Mouse (Mus musculus) ES-Bruce4 (cell line): ENCODE measurements at regions not wholly inside any gene's neighbourhood (a gene's known extent, or its start where the extent isn't known, plus 50 kb on each side); places are given as distances from the start of the nearest gene placed in this dataset.
"Not testable (repeated sequence)": the region's sequence is repeated elsewhere in the genome, so short reads cannot be mapped to it uniquely, and the experiment has no call there.

Experiments used
- H3K27ac ChIP-seq: 2 replicates; pipeline ENCODE4 v1.5.1; 2012; ENCODE audit warnings: low read length, inconsistent platforms; ENCODE audit not compliant: insufficient read depth
- H3K27me3 ChIP-seq: 2 replicates; pipeline ENCODE4 v1.6.1; 2012; ENCODE audit warnings: mild to moderate bottlenecking, low read length, inconsistent platforms; ENCODE audit not compliant: control insufficient read depth, poor library complexity, insufficient read depth, severe bottlenecking
- H3K36me3 ChIP-seq: 2 replicates; pipeline ENCODE4 v1.6.1; 2012; ENCODE audit warnings: inconsistent platforms, mild to moderate bottlenecking, low read length, moderate library complexity; ENCODE audit not compliant: control insufficient read depth, poor library complexity, insufficient read depth, severe bottlenecking
- H3K4me1 ChIP-seq: one replicate; pipeline ENCODE4 v1.8.1; 2011; ENCODE audit warnings: low read length; ENCODE audit not compliant: control insufficient read depth, insufficient read depth
- H3K4me3 ChIP-seq: 2 replicates; pipeline ENCODE4 v1.5.1; 2011; ENCODE audit warnings: low read depth, mild to moderate bottlenecking, low read length
- H3K9ac ChIP-seq: 2 replicates; pipeline ENCODE4 v1.6.1; 2012; ENCODE audit warnings: low read depth, mild to moderate bottlenecking, inconsistent platforms; ENCODE audit not compliant: poor library complexity, severe bottlenecking
- H3K9me3 ChIP-seq: replicated peaks from 2 replicates; pipeline ENCODE4 v1.6.1; 2012; ENCODE audit warnings: mild to moderate bottlenecking, low read length, inconsistent platforms; ENCODE audit not compliant: control insufficient read depth, poor library complexity, insufficient read depth, severe bottlenecking
- CTCF ChIP-seq: IDR thresholded peaks from one replicate; pipeline ENCODE4 v1.8.1; 2011; ENCODE audit warnings: low read depth, low read length
- EP300 ChIP-seq: IDR thresholded peaks from 2 replicates; pipeline ENCODE4 v1.6.1; 2011; ENCODE audit warnings: low read depth, low read length; ENCODE audit not compliant: insufficient read depth
- POLR2A ChIP-seq: IDR thresholded peaks from one replicate; pipeline ENCODE4 v1.8.1; 2011; ENCODE audit warnings: low read length; ENCODE audit not compliant: insufficient read depth

DNA sequence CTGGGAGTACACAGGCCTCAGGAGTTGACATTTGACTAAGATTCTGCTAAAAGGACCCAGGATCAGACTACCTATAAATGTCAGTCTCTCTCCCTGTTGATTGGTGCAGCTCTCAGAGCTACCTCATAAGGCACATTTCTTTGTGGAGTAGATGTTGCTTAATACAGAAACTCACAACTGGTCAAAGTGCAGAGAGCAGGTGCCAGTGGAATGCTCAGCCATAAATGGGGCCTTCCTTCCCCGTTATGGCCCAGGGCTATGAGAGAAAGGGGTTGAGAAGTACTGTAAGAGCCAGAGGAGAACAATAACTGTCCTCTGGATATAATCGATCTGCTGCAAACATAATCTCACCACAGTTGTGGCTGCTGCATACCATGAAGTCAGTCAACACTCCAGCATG is 290.7 kb downstream of the Nkx6-1 start:
- TF ChIP-seq EP300 (no peak), POLR2A (no peak), CTCF (no peak)
- Histone ChIP-seq H3K27ac (no peak overlapping the region), H3K36me3 (no peaks in the 10 kb centered on the region), H3K4me1 (no peaks in the 10 kb centered on the region), H3K9me3 (no peaks in the 10 kb centered on the region), H3K4me3 (no peak overlapping the region), H3K9ac (no peak overlapping the region), H3K27me3 (no peaks in the 10 kb centered on the region)

DNA sequence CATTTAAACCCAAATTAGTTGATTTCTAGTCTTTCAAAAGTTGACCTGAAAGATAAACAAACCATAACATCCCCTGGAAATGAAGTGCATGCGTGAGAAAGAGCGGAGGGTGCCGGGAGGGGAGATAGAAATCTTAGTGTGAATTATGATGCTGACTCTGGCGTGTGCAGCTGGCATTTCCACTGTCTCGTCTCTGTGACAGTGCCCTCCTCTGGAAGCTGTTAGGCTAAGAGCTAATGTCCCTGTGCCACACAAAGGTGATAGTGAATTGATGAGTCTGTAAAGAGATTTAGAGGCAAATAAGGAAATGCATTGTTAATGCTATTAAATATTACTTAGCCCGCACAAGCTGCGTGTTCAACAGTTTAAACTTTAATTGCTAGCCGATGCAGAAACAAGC is 292.6 kb downstream of the Nkx6-1 start:
- no peaks in the 10 kb centered on the region for H3K9me3 ChIP-seq
- H3K36me3 ChIP-seq = no peaks in the 10 kb centered on the region
- no peak overlapping the region for H3K27ac ChIP-seq
- H3K4me1 ChIP-seq = no peaks in the 10 kb centered on the region
- no peak for TF ChIP-seq POLR2A
- no peak for TF ChIP-seq CTCF
- TF ChIP-seq EP300 = no peak
- H3K27me3 ChIP-seq = no peaks in the 10 kb centered on the region
- H3K4me3 ChIP-seq = no peak overlapping the region
- H3K9ac ChIP-seq = no peak overlapping the region

DNA sequence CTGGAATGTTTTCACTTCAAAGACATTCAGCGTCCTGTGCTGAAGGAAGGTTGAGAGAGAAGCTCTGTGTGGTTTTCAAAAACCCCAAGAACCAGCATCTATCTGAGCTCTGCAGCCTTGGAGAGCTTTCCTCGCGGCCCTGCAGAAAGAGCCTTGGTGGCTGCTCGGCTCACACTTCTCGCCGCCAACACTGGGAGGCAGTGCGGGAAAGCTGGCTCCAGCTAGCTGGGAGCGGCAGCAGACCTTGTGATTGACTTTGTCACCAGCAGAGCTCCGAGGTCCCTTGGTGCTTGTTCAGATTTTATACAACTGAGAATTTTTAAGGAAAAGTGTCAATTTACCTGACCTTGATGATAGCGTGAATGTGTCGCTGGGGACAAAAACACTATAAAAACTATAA is 299.4 kb downstream of the Nkx6-1 start:
- Histone ChIP-seq H3K36me3 (no peaks in the 10 kb centered on the region), H3K4me1 (no peaks in the 10 kb centered on the region), H3K9me3 (no peaks in the 10 kb centered on the region), H3K4me3 (no peak overlapping the region), H3K9ac (no peak overlapping the region), H3K27me3 (no peaks in the 10 kb centered on the region; the same call in 1 of the 2 replicates), H3K27ac (no peak overlapping the region)
- no peak for TF ChIP-seq POLR2A
- peak; percentile 66 for TF ChIP-seq CTCF

- Histone ChIP-seq H3K9me3 (no peaks in the 10 kb centered on the region), H3K36me3 (no peaks in the 10 kb centered on the region), H3K27me3 (no peaks in the 10 kb centered on the region; the same call in 1 of the 2 replicates), H3K4me1 (no peaks in the 10 kb centered on the region), H3K9ac (no peak overlapping the region), H3K4me3 (no peak overlapping the region), H3K27ac (no peak overlapping the region)
- no peak for TF ChIP-seq POLR2A
Observed at GRCm38 (mm10) chr5:101359986-101360385, 304.8 kb downstream of the Nkx6-1 start.

DNA sequence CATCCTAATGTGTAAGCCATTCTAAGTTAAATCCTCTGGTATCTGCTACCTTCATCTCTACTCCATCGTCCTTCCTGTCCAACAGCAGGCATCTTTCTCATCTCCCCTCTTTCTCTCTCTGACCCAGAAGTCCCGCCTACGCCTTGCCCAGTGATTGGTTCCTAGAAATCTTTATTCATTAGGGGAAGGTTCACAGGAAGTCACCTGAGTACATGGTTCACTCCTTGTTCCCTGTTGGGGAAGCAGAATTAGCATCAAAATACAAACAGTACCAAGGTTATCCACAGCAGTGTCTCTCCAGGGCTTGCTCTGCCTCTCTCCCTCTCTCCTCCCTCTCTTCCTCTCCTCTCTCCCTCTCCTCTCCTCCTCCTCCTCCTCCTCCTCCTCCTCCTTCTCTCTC is 319.4 kb downstream of the Nkx6-1 start:
- no peaks in the 10 kb centered on the region for H3K4me1 ChIP-seq
- no peaks in the 10 kb centered on the region for H3K36me3 ChIP-seq
- H3K4me3 ChIP-seq = no peak overlapping the region
- no peak overlapping the region for H3K27ac ChIP-seq
- H3K9me3 ChIP-seq = peaks cover 7% of the 10 kb centered on the region; the same call in 1 of the 2 replicates
- TF ChIP-seq EP300 = no peak
- TF ChIP-seq CTCF = no peak
- no peak for TF ChIP-seq POLR2A
- no peak overlapping the region for H3K9ac ChIP-seq
- H3K27me3 ChIP-seq = no peaks in the 10 kb centered on the region

GRCm38 (mm10) chr5:101336361-101336760 is 328.4 kb downstream of the Nkx6-1 start:
- H3K27me3 ChIP-seq, H3K4me1 ChIP-seq, H3K36me3 ChIP-seq, H3K4me3 ChIP-seq, H3K9ac ChIP-seq, H3K9me3 ChIP-seq: not testable (repeated sequence)
- H3K27ac ChIP-seq = peak overlapping the region; percentile 75; the same call in 1 of the 2 replicates
- TF ChIP-seq EP300 = 0 out of 2 replicates have a peak, but pooled peaks have one; percentile 33
